Mouse (Mus musculus) ZHBTc4 (cell line): Measurements from ENCODE around the gene Plod3.
"Not testable (repeated sequence)": the region's sequence is repeated elsewhere in the genome, so short reads cannot be mapped to it uniquely, and the experiment has no call there.

Experiments used
- DNase-seq: peaks from one replicate; pipeline ENCODE4 v3.0.0-alpha.2; 2011; ENCODE audit warnings: low read depth, low spot score

Plod3 gene

DNA sequence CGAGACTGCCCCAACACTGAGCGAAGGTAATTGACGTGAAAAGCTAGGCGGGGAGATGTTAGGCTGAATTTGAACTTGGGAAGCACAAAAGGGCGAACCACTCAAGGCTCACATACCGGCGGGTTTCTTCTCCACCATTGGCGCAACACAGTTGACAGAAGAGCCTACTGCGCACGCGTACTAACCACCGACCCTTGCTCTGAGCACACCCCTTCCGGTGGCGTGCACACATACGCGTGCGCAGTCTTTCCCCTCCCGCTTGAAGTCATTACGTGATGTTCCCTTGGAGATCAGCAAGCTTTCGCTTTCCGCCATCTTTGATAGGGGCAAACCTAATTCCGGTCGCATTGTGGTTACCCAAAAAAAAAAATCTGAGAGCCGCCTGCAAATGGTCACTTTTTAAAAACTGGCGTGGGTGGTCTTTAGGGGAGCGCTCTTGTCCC lies at the start of gene Plod3:
Gene Plod3 (plus strand): TSS at position 325 of the 443 bp plus-strand sequence.
- DNase-seq: peak; percentile 100

DNA sequence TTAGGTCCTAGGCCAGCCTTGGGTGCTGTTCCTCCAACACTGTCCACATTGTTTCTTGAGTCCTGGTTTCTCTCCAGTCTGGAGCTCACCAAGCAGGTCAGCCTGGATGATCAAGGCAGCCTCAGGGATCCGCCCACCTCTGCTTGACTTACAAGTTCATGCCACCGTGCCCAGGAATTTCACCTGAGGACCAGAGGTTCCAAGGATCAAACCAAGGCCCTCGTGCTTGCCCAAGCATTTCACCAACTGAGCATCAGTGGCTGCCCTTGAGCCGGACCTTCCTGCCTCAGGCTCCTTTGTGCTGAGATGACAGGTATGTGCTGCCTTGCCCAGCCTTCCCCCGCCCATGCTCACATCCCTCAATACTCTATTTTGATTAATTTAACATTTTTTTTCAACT lies 49.2 kb upstream of the Plod3 start:
- DNase-seq: no peak

DNA sequence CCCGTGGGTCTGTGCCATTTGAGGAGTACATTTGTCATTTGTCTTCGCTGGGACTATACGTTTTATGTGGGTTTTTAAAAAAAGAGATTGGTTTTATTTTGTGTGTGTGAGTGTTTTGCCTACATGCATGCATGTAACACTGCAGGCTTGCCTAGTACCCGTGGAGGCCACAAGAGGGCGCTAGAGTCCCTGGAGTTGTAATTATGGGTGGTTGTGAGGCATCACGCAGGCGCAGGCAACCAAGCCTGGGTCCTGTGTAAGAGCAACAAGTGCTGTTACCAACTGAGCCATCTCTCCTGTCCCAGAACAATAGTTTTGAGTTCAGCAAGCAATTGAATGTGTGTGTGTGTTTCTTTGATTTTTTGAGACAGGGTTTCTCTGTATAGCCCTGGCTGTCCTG lies 47.5 kb upstream of the Plod3 start:
- peak; percentile 85 for DNase-seq

DNA sequence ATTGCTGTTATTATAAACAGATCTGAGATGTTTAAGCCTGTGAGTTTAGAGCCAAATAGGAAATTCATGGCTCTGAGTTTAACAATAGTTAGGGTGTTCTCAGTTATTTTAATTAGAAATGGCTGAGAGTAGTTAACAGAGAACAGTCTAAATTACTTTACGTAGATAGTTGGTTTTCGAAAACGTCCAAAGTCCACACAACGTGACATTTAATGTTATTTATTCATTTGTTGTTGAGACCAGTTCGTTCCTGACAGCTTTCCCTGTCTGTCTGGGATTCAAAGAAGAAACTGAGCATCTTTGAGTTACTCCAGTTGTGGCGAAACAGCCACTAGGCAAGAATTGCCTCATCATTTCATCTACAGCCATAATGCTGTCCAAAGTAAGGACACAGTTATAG lies 46.8 kb upstream of the Plod3 start:
- DNase-seq: not testable (repeated sequence)

DNA sequence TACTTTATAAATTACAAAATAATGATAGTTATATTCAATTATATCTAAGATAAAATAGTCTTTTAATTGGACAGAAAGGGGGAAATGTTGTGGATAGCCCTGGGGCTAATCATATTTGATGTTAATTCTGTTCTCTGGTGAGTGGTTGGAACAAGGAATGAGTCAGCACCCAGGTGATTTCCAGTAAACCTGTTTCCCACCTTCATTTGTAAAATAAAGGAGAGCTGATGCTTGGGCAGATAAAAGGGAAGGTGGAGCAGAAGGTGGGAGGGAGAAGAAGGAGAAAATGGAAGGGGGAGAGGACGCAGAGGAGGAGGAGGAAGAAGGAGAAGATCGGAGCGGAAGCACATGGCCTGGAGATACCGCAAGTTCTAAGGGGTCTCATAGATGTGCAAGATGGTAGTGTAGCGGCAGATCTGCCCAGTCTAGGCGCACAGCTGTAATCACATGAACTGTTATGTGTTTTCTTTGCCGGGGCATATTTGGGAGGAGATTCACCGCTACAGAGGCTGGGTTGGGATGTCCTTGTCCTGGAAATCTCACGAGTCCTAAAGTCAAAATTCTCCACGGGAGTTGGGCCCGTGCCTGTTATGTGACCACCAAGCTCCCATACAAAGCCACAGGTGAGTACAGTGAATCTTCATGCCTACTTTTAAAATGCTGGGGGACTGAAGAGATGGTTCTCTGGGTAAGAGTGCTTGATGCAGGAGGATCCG lies 45.8 kb upstream of the Plod3 start:
- DNase-seq: peak; percentile 76

DNA sequence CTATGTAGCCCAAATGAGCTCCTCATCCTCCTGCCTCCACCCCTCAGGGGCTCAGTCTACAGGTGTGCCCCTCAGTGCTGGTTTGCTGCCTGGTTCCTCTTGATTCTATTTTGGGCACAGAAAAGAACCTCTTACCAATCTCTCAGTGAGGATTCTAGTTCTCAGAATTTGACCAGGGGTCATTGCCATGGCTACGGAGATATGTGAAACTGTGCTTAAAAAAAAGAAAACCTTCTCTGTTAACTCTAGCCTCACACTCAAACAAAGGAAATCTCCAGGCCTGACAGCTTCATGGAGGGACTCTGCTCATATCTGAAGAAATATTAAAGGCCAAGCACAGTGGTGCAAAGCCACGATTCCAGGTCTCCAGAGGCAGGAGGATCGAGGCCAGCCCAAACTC lies 44.0 kb upstream of the Plod3 start:
- no peak for DNase-seq

DNA sequence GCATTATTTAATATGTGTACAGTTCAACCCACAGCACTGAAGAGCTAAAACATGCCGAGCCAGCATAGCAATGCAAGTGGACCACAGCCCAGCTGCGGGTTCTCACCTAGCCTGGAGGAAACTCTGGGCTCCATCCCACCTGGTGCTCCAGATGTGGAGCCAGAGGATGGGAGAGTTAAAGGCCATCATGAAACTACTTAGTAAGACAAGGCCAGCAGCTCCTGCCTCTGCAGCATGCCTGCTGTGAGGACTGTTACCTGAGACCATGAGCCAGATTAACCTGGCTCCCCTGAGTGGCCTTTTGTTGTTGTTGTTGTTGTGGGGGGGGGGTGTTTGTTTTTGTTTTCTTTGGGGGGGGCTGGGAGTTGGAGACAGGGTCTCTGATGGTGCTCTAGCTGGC lies 43.4 kb upstream of the Plod3 start:
- no peak for DNase-seq

DNA sequence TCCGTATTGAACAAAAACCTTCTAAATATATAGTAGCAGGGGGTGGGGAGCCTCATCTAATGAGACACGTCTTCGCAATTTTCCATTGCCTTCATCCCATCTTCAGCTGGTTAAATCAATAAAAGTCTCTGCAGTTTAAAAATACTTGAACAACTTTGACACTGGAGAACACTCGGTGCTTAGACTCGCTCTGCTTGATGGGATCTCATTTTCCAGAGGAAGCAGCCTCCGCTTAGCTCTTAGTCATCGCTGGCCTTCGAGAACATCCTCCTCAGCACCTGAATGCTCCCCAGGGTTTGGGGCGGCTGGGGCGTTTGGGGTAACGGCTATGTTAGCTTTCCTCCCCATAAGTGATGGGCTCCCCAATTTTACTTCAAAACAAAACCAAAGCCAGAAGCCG lies 41.7 kb upstream of the Plod3 start:
- no peak for DNase-seq

DNA sequence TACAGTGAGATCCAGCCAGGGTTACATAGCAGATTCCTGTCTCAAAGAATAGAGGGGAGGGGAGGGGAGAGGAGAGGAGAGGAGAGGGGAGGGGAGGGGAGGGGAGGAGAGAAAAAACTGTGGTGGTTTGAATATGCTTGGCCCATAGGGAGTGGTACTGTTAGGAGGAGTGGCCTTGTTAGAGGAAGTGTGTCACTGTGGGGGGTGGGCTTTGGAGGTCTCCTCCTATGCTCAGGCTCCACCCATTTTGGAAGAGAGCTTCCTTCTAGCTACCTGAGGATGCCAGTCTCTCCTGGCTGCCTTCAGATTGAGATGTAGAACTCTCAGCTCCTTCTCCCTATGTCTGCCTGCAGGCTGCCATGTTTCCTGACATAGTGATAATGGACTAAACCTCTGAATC lies 38.9 kb upstream of the Plod3 start:
- DNase-seq: peak; percentile 82

DNA sequence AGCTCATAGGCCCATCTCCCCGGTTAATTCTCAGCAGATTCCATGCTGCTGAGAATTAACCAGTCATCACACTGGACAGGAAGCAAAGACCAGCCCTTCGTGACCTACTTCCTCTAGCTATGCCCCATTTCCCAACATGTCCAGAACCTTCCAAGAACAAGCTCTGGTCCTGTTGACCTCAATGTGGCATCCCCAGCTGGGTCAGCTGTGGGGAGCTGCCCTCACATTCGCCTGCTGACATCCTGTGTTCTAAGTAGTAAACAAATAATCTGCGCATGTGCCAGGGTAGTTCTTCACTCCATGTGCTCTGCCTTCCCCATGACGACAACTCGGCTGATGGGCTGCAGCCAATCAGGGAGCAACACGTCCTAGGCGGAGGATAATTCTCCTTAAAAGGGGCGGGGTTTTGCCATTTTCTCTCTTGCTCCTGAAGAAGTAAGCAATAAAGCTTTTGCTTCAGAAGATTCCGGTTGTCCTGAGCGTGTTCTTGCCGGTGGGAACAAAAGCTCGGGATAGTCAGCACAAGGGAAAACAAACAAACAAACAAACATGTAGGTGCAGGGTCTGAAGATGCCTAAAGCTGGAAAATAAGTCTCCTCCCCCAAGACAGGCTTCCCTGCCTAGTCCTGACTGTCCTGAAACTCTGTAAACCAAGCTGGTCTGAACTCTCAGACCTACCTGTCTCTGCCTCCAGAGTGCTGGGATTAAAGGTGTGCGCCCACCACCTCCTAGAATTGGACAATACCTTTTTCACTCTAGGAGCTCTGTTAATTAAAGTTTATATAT lies 37.1 kb upstream of the Plod3 start:
- DNase-seq: peak; percentile 41

DNA sequence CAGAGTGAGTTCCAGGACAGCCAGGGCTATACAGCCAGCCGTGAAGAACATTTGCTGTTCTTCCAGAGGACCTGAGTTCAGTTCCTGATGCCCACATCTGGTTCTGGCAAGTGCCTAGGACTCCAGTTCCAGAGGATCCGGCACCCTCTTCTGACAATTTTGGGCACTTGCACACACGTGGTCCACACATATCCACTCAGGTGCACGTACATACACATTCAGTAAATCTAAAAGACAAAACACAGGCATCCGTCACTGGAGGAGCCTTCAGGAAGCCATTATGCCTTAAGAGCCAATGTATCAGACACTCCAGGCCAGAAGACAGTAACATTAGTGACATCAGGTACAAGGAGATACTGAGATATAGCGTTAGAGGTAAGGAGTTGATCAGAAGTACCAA lies 36.3 kb upstream of the Plod3 start:
- DNase-seq: peak; percentile 59

DNA sequence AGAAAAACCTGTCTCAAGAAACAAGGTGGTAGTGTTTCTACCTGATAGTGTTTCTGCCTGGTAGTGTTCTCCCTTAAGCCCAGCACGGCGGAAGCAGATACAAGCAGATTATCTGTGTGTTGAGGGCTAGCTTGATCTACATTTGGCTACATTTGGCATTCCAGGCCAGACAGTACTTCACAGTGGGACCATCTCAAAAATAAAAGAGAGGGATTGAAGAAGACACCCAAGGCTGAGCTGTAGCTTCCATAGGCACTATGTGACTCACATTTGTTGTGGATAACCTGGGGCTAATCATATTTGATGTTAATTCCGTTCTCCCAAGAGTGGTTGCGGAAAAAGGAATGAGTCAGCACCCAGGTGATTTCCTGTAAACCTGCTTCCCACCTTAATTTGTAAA lies 34.7 kb upstream of the Plod3 start:
- peak; percentile 51 for DNase-seq

DNA sequence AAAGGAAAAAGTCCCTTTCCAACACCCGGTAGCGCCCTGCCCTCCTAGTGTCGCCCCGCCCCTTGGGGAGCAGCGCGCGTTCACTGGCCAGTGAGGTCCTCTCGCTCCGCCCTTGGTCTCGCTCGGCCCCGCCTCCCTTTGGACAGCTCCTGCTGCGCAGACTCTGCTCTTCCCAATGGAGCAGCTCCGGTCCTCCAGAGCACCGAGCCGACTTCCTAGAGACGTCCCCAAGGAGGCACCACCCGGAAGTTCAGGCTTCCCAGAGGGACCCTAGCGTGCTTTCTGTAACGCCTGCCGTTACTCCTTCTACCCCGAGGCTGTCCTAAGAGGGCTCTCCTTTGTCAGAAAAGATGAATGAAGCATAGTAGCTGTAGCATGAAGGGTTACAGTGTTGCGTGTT lies 33.8 kb upstream of the Plod3 start, which contains the start of gene Fis1:
Gene Fis1 (plus strand): TSS at position 261 of the 400 bp plus-strand sequence.
- peak; percentile 100 for DNase-seq

DNA sequence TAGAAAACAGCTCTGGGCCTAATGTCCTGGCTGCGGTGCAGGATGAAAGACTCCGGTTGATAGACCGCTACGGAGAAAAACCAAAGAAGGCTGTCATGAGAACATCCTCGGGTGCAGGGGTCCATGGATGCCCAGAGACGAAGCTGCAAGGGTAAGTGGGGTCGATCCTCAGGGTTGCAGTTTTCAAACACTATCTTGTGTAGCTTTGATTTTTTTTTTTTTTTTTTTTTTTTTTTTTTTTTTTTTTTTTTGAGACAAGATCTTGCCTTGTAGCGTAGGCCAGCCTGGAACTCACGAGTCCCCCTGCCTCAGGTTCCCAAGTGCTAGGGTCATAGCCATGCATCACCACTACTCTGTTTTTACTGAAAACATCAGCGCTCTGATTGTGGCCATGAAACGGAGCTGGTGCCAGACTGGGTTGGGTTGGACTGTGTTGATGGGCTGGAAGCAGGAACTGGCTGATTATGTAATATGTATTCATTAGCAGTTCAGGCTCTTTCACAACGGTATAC lies 33.3 kb upstream of the Plod3 start:
- no peak for DNase-seq

DNA sequence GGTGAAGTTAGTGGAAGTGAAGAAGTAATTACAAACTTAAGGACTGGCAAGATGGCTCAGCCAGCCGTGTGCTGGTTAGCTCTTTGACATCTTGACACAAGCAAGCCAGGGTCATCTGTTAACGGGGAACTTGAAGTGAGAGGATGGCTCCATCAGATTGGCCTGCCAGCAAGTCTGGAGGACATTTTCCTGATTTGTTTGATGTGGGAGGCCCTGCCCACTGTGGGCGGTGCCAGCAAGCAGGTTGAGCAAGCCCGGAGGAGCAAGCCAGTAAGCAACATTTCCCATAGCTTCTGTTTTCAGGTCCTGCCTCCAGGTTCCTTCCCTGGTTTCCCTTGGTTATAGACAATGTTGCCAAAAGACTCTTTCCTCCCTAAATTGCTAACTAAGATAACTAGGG lies 31.2 kb upstream of the Plod3 start:
- peak; percentile 74 for DNase-seq

DNA sequence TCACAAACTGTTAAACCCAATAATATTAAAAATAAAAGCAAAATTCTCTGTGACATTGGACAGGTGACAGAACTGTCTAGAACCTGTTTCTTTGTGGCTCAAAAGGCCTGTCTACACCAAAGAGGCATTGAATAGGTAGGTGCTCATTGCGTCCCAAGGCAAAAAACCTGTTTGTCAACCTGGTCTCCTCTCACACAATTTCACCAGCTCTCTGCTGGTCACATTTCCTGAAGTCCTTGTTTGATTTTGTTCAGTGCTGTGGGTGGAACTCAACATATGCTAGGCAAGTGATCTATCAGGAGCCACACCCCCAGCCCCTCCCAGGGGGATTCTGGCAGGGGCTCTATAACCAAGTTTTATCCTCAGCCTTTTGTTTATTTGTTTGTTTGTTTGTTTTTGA lies 29.6 kb upstream of the Plod3 start:
- DNase-seq: no peak

DNA sequence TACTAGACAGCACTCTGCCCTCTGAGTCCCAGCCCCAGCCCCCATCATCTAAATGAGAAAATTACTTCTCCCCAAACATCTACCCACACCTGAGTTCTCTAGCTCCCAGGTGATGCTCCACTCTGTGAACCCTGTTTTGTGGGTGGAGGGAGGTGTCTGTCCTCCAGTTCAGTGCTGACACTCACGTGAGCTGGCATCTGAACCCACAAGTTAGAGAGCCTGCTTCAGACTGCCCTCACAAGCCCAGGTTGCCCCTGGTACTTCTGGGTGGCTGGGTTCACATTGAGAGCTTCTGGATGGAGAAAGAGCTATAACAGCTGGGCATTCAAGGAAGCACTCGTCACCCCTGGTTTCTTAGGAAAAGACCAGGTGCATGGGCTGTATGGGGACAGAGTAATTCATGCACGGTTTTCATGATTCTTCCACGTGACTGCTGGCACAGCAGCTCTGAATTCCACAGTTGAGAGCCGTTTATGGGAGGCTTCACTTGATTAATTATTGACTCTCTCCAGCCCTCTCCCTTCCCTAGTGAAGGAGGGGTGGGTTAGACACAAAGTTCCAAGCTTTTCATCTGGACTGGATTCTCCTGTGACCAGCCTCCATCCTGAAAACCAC lies 27.7 kb upstream of the Plod3 start:
- DNase-seq: no peak

DNA sequence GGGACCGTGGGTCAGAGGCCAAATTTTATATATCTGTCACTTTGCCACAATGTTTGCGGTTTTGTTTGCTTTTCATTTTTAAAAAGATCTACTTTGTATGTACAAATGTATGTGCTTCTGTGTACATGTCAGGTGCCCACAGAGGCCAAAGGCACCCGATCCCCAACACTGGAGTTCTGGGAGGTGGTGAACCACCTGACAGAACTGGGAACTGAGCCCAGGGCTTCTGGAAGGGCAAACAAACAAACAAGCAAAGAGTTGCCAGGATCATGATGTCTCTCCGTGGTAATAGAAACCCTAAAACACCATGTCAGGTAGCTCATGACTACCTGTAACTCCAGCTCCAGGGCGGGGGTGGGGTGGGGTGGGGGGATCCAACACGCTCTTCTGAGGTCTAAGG lies 26.8 kb upstream of the Plod3 start:
- no peak for DNase-seq

DNA sequence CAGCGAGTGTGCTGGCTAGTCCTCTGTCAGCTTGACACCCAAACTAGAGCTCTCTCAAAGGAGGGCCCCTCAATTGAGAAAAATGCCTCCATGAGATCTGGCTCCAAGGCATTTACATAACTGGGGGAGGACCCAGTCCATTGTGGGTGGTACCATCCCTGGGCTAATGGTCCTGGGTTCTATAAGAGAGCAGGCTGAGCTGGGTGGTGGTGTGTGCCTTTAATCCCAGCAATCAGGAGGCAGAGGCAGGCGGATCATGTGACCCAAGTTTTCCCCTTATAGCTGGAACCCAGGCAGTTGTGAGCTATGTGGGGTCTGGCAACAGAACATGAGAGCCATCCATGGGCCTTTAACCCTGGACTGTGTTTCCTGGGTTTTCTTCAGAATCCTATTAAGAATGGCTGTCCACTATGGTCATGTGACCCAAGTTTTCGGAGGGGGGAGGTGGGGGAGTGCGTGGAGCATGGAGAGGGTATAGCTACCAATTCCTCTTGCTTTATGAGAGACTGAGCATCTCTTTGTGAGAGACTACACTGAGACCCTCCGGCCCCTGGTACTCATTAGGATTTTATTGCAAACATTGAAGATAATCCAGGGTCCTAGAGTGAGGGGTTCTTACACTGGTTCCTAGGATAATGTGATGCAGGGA lies 25.4 kb upstream of the Plod3 start:
- peak; percentile 57 for DNase-seq

DNA sequence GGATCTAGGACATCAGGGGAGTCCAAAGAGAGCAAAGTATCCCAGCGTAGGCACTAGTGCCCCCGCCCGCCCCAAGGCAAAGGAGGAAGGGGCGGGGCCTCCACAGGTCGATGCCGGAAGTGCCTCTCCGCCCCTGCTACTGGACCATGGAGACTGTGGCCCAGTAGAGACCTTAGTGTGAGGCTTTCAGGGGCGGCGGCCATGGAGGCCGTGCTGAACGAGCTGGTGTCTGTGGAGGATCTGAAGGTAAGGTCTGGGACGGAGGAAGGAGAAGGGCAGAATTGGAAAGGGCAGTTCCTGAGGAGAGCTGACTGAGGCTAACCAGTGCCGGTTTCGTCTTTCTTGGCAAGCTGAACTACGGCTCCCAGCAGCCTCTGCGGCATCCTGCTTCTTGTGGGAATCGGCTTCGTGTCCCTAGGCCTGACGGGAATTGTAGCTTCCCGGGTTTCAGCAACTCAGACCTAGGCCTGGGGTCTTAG lies 24.8 kb upstream of the Plod3 start:
- DNase-seq: peak; percentile 93

DNA sequence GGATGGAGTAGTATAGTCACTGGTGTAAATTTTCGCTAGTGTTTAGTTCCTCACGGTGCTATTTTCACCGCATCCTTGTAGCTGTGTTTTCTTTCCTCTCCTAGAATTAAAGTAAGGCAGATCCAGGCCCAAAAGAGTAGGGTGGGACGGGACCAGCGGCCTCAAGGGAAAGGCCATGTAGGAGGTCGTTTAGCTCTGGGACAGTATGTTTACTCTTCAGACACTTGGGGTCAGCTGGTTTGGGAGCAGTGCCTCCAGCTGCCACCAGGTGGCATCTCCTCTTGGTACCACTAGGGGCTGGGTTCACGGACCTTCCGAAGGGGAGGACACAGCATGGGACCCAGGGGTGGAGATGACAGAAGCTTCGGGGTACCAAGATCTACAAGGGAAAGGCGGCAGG lies 24.3 kb upstream of the Plod3 start:
- peak; percentile 90 for DNase-seq
